Mouse (Mus musculus) erythroblast, embryonic 14.5 days (primary cell): Measurements from ENCODE around the gene Dbnl.

Source experiments
- GATA1 ChIP-seq: IDR thresholded peaks from 2 replicates; pipeline ENCODE4 v1.6.1; 2012; ENCODE audit warnings: low read length, inconsistent platforms, mixed read lengths
- TAL1 ChIP-seq: IDR thresholded peaks from 3 replicates; pipeline ENCODE4 v1.6.1; 2012; ENCODE audit warnings: low read length, inconsistent platforms, mixed read lengths

DNA sequence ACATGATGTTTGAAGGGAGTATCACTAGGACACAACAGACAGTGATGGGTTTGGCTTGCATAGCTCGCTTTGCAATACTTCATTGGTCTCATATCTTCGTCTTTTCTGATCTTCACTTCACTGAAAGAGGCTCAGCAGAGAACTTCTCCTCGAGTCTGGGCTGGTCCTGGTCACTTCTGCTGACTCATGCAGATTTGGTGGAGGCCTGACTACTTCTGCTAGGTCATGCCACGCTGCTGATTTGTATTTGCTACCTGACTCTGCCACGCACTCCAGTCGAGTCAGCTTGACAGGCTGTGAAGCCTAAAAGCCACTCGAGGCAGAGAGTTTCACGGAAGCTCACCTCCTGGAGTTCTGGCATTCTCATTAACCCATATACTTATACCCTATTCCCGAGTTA, 19.7 kb downstream of the Dbnl start:
- no peak for TF ChIP-seq GATA1
- TF ChIP-seq TAL1 = no peak
